Mouse (Mus musculus) layer of hippocampus, postnatal 25 days (tissue): ENCODE data around the gene Lsmem1. TPM values are rescaled to one million over a fixed set of nuclear protein-coding genes. Genes with fewer than 3 reads are reported as not detected.
A peak's percentile ranks its signal among the peaks of the same experiment; 100 is the strongest.
"Not testable (repeated sequence)": the region's sequence is repeated elsewhere in the genome, so short reads cannot be mapped to it uniquely, and the experiment has no call there.

Experiments used
- DNase-seq, 2 experiments: peaks; one replicate each; pipeline ENCODE4 v3.0.0; 2022; ENCODE audit warnings: mixed read lengths in 2 of 2, low spot score in 1 of 2; ENCODE audit errors: extremely low spot score in 1 of 2
- total RNA-seq, 2 experiments: library from RNA; stranded (reverse); gene quantifications; 2 replicates each; pipeline ENCODE4 v1.2.3; 2021

Gene Lsmem1
- total RNA-seq, 2 experiments from 2014 or later: 0.49 to 0.64 TPM

DNA sequence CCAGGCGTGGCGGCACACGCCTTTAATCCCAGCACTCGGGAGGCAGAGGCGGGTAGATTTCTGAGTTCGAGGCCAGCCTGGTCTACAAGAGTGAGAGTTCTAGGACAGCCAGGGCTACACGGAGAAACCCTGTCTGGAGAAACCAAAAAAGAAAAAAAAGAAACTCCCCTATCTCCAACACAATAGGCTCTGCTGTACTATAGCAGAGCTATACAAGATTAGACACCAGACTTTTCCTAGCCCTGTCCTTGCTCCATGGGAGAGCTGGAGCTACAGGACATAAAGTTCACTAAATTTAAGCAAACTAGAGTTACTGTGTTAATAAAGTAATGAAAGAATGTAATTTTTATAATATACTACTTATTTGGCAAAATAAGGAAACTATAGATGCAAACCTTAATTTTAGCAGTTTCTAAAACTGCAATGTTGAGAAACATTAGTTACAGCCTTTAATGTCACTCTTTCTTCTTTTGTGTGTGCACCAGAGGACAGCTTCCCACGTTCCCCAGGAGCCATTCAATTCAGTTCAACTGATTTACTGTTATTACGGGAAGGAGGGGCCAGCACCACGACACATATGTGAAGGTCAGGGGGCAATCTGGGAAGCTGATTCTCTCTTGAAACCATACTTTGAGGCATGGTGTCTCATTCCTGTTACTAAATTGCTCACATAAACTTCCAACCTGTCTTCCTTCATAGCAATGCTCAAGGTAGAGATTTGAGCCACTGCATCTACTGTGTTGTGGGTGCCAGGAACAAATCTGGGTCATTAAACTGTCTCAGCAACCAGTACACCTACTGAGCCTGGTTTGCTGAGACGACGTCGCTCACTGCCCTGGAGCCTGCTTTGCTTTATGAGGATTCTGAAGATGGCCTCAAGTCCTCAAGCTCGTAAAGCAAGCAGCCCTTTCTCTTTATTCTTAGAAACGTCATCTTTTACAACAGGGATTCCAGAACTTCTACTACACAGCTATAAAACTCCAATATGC, 15.9 kb upstream of the Lsmem1 start:
- DNase-seq: no peak

DNA sequence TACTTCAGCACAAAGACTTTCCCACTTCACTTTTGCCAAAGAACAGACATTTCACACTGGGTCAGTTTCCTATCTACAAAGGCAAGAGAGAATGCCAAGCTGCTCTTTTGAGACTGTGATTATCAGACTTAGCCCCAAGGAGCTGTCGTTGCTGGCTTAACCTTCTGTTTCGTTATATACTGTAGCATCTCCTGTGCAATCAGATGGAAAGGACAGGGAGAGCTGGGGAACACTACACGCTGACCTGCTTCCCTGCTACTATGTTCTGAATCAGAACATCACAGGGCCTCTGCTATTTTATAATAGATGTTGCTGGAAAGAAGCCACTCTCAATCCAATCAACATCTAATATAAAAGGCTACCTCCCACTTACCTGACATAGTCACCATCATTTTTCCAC, 9.8 kb upstream of the Lsmem1 start:
- no peak for DNase-seq

DNA sequence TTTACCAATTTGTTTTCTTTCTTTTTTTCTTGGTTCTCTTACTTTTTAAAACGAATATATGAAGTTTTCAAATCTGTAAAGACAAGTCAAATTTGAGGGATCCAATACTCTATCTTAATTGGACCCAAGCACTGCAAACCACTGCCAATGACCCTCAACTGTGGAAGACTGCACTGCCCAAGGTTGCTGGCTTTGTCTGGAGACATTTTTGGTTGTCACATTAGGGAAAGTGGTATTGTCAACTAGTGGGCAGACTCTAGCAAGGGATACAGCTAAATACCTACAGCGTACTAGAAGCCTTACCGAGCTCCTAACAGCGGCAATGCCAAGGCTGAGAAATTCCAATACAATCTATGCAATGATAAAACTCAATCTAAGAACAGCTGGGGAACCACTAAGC, 8.6 kb upstream of the Lsmem1 start:
- DNase-seq: no peak

DNA sequence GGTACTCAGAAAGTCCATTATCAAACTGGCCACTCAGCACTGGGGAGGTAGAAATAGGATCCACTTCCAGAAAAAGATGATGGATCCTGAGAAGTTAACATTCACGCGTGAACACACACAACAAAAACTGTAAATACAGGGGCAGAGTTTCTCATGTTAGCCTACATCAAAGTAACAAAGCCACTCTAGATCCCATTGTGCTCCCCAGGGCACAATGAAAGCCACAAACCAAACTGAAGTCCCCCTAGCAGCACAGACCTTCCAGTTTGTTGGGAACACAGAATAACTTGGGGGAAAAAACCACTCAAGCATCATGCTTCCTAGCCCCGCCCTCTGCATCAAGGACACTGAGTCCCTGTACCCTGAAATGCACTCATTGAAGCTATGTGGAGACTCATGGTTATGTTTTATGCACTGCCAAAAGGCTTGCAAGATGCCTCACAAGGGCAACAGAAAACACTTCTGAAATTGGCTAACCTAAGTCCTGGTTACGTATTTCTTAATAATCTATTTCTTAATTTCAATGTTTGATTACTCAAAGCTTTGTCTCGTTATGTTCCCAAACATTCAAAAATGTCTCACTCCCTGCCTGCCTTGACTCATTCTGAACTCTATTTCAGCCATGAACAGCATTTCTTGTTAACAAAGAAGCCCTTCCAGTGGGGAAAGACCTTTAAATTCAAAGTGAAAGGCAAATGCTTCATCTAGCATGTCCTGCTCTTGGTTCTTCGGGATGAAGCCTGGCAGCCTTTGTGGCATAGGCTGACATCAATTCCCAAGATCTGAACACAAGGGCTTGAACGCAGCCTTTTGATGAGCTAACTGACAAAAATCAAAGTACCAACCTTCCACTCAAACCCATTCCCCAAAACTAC, 3.1 kb upstream of the Lsmem1 start:
- DNase-seq: no peak

DNA sequence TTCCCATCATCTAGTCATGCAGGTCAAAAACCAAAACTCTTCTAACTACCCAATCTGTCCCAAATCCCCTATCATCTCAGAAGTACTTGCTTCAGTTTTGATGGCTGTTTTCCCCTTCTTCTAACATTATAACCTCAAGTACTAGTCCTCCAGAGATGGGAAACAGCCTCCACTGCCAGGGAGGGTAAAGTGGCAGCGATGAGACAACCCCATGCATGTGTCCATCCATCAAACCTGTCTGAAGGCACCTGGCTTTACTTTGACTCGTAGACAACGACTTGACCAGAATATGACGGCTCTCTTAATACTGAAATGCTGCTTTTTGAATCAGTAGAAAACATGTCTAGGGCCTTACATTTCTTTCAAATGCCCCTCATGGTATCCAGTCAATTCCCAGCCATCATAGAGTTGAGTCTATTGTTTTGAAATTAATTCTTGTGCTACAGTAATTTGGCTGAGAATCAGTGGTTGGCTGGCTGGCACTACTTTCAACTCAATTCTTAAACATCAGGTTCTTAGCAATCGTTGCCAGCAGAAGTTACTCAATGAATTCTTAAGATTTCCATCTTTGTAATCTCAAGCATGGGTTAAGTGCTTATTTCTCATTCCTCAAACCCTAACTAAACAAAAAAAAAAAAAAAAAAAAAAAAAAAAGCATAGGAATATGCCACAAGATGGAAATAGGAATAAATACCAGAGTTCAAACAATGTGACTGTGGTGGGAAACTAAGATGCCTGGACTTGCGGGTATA, 1.4 kb upstream of the Lsmem1 start:
- DNase-seq: no peak

DNA sequence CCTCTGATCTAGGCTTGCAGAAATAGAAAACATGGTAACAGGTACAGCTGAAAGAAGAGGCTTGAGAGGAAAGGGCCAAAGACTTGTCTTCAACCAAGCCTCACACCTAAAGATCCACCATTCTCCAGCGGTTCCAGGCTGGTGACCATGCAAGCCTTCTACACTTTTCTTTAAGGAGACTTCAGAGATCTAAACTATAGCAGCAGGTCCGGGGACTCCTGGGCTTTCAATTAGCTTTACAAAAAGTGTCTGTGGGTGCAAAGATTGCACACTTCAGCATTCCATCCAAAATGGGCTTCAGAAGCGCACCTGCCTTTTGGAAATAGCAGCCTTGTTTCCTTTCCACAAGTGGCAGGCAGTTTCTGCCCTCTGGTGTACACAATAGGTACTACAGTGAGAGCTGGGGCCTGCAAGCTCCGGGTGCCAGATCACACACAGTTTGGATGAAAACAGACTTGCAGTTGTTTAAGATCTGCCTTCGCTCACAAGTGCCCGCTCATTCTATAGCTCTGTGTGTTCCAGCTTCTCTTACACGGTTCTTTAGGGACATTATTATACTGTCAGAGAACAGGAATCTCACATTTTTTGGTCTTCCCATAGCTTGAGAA, 609 bp upstream of the Lsmem1 start:
- DNase-seq: peak; percentile 54 to 63

DNA sequence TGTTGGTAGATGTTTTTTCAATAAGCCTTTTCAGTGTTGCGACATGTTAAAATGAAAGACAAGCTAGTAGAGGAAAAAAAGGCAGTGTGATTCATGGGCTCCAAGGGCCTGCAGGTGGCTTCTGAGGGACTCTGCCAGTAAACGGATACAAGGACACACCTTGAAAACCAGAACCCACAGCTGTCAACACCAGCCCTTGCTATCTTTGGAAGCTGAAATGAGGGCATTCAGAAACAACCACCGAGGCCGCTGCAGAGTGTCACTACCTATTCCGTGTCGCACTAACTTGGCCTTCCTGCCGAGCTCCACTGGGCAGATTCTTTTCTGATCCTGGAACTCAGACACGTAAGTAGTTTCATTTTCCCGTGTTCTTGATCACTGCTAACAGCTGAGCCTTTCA, 863 bp downstream of the Lsmem1 start:
- no peak for DNase-seq

DNA sequence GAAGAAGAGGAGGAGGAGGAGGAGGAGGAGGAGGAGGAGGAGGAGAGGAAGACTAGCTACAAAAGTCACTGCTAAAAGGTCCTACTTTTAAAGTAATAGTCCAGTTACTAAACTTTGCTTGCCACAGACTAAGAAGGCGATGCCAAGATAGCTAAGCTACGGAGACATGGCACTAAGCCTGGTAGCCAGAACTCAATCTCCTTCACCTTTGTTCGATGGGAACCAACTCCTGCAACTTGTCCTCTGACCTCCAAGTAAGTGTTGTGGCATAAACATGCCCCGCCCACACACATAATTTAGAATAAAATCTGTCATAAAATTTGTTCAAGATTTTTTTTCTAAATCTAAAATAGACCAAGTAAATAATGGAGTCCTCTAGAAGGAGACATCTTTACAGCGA, 1.3 kb downstream of the Lsmem1 start:
- no peak for DNase-seq

DNA sequence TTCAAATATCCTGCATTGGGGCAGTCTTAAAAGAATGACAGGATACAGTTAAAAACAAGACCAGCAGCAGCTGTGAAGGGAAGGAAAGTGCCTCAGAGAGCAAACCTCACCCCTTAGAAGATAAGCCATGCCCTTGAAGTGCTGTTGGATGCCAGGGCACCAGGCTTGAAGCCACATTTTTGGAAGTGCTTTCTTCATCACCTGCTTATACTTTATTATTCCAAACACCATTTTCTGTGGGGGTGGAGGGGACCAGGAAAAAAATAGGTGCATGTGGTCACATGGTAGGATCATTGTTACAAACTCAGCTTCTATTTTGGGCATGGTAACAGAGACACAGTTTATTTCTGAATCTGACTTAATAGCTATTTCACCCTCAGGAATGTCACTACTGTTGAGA, 1.8 kb downstream of the Lsmem1 start:
- DNase-seq: no peak

DNA sequence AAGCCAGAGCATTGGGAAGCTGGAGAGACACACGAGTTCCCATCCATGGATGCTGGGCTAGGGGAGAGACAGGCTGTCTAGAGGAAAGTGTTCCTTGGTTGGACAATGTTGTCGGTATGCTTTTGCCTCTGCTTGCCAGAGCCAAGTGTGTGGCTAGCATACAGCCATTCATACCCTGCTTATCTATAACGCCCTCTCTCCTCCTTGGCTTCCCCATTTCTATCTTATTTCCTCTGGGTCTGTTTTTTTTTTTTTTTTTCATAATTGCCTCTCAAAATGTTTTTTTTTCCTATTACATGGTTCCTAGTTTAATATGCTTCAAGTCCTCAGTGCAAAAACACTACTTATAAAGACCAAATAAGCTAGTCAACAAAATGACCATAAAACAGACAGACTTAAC, 13.8 kb downstream of the Lsmem1 start:
- no peak for DNase-seq

DNA sequence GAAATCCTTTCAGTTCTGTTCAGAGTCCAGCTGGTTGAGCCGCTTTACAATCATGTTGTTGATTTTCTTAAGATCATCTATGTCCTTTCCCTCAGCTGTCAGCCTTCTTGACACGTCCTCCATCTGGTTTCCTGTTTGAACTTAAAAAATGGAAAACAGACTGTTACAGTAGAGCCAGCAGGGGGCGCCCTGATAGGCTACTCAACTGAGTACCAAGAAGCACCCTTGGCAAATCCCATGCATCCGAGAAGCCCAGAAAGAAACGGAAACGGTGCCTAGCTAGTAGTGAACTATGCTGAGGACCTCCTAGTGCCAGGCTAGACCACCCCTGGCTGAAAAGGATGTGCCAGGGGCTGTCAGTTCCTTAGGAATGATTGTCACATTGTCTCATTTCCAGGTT, 22.2 kb downstream of the Lsmem1 start:
- DNase-seq: peak in 1 of 2 experiments; percentile 36

DNA sequence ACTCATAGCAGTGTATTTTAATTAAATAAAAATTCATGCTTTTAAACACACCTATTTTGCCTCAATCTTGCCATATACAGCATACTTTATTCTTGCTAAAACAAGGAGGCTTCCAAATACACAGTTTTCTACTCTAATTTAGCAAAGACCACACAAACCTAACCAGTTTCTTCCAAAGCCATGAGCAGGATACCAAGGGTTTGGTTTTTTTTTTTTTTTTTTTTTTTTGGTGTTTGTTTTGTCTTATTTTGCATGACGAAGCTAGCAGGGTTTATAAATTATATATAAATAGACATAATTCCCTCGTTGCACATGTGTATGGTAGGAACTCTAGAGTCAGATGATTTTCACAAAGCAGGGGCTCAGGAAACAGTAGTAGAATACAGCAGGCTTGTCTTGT, 23.1 kb downstream of the Lsmem1 start:
- DNase-seq: no peak

DNA sequence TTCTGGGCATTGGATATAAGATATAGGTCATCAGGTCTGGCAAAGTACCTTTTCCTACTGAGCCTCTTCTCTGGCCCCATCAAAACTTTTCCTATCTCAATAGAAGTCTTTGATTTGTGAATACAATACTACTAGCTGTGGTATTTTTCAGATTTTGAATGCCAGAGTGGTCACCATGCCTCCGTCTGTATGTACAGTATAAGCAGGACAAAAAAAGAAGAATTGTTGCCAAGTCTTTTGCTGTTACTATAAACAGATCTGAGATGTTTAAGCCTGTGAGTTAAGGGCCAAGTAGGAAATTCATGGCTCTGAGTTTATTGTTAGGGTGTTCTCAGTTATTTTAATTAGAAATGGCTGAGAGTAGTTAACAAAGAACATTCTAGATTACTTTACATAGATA, 24.1 kb downstream of the Lsmem1 start:
- not testable (repeated sequence) for DNase-seq

DNA sequence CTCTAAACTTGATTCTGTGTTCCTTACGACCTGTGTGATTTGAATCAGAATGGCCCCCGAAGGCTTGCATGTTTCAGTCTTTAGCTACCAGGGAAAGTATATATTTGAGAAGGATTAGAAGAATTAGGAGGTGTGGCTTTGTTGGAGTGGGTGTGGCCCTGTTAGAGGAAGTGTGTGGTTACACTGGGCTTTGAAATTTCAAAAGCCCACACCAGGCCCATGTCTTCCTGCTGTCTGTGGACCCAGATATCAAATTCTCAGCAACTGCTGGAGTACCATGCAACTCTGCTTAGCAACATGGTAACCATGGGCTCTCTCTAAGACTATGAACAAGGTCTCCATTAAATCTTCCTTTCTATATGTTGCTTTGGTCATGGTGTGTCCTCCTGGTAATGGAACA, 27.7 kb downstream of the Lsmem1 start:
- DNase-seq: no peak

DNA sequence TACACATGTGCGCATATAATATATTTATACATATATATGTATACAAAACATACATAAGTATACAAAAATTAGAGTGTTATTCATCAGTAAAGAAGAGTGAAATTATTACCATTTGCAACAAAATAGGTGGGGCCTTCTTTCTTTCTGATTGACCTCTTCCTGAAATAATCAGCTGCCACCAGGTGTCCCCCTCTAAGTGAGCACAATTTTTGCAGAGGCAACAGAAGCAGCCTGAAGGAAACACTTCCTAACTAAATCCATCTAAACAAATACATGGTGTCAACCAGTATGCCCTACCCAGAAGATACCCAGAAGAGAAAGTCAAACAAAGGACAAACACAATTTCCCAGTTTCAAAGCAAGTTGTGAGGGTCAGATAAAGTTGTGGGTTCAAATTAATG, 29.6 kb downstream of the Lsmem1 start:
- DNase-seq: no peak

DNA sequence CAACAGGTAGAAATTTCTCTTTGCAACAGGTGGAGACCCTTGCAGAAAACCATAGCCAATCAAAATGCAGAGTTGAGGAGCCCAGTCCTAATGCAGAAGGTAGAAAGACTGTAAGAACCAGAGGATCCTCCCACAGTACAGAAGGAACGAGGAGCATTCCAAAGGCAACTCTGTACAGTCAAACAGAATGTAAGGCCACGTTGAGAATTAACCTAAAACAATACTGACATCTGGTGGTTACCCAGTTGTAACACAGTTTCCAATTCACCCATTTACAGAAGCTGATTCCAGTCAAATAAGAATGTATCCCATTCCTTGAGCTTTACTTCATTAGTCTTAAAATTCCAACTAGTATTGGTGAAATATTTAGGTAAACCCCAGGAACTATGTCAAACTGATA, 34.7 kb downstream of the Lsmem1 start:
- no peak for DNase-seq

DNA sequence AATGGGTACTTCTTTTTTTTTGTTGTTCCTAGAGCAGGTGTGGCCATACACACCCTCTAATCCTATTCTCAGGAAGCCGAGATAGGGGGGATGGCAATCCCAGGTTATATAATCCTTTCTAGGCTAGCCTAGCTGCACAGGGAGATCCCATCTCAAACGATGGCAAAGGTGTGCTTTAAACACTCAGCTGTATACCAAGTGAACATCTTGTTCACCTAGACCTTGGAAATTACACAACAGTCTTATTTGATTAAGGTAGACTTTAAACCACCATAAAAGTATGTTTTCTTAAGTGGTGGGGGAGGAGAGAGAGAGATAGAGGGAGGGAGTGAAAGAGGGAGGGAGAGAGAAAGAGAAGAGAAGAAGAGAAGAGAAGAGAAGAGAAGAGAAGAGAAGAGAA, 38.5 kb downstream of the Lsmem1 start:
- no peak for DNase-seq

DNA sequence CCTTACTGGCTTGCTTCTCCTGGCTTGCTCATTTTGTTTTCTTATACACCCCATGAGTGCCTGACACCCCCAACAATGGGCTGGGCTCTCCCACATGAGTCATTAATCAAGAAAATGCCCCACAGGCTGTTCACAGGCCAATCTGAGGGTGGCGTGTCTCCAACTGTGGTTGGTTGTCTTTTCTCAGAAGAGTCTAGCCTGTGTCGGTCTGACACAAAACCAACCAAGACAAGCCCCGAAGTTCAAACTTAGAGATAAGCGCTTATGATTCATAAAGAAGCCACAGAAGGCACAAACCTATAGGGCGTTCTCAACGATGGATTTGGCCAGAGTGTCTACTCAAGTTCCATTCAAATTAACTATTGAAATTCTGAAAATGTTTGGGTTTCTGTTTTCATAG, 45.1 kb downstream of the Lsmem1 start:
- DNase-seq: no peak

DNA sequence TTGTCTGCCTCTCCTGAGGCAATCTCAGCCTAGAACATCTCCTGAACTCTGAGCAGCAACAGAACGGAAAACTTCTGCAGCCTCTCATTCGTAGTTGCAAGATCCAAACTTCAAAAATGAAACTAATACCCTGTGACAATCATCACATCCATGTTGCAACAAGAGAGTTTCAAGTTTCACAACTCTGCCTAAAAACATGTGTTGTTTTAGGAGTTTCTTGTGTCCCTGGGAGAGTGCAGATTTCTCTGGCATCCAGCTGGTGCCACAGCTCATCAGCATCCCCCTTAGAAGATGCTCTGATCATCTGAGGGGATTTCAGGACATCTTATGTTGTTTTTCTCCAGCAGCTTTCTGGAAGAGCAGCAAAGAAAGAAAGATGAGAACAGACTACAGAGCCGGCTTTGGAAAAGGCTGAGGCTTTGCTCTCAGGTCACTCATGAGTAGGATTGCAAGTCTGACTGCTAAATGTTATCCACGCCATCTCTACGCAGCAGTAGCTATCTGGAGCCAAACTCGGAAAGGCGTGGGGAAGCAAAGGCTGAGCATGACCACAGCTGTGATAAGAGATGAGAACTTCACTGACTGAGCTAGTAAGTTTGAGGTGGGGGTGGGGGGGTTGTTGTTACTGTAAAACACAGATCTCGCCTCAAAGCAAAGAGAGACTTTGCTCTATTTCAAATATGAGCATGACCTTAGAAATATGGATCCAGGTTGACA, 46.8 kb downstream of the Lsmem1 start:
- DNase-seq: no peak

DNA sequence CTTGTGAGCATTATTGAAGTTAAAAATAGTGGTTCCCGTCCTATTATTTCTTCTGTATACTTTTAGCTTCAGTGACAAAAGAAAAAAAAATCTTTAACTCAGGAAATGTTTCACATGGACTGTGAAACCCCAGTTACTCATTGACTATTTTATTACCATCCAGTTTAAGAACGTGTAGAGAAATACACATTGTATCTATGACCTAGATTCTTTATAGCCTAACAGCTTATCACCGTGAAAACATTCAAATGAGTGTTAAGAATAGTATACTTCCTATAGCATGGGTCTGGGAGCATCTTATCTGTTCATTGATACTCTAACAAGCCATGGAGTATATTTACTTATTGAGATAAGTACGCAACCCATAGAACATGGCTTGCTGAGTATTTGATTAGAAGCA, 52.0 kb downstream of the Lsmem1 start:
- no peak for DNase-seq
